Mouse (Mus musculus) ES-E14 (cell line): ENCODE measurements around the gene Gria4. TPM values are rescaled to one million over a fixed set of nuclear protein-coding genes. Genes with fewer than 3 reads are reported as not detected.
"Not testable (repeated sequence)": the region's sequence is repeated elsewhere in the genome, so short reads cannot be mapped to it uniquely, and the experiment has no call there.

Experiments used
- DNase-seq: peaks from one replicate; pipeline ENCODE4 v3.0.0-alpha.2; 2013; ENCODE audit warnings: low read depth, low spot score
- H3K27ac ChIP-seq: 2 replicates; pipeline ENCODE4 v1.5.1; 2012; ENCODE audit warnings: low read depth, mild to moderate bottlenecking, low read length, moderate library complexity, mixed read lengths; ENCODE audit not compliant: poor library complexity, insufficient read depth, severe bottlenecking
- H3K36me3 ChIP-seq: 2 replicates; pipeline ENCODE4 v1.6.1; 2012; ENCODE audit warnings: mild to moderate bottlenecking, low read length, moderate library complexity, mixed read lengths; ENCODE audit not compliant: control insufficient read depth, poor library complexity, insufficient read depth, severe bottlenecking
- H3K4me1 ChIP-seq, 2 experiments: fragments of 150-350 bp in 1 of 2; sonication (generic) in 1 of 2; 2 replicates each; pipeline ENCODE4 v1.6.1; 2012; ENCODE audit warnings: low read length in 2 of 2, mild to moderate bottlenecking in 1 of 2, mixed read lengths in 1 of 2; ENCODE audit not compliant: control insufficient read depth in 2 of 2, insufficient read depth in 2 of 2, poor library complexity in 1 of 2
- H3K4me3 ChIP-seq, 2 experiments: fragments of 150-350 bp in 1 of 2; sonication (generic) in 1 of 2; 2 replicates each; pipeline ENCODE4 v1.5.1; 2012; ENCODE audit warnings: low read length in 2 of 2, low read depth in 1 of 2, mild to moderate bottlenecking in 1 of 2, mixed read lengths in 1 of 2; ENCODE audit not compliant: insufficient read depth in 1 of 2, poor library complexity in 1 of 2, severe bottlenecking in 1 of 2
- H3K9ac ChIP-seq: 2 replicates; pipeline ENCODE4 v1.6.1; 2012; ENCODE audit warnings: low read depth, mild to moderate bottlenecking, low read length, mixed read lengths; ENCODE audit not compliant: poor library complexity, insufficient read depth, severe bottlenecking
- H3K9me3 ChIP-seq: fragments of 150-350 bp; sonication (generic); 2 replicates; pipeline ENCODE4 v1.6.1; 2012; ENCODE audit warnings: low read depth, mild to moderate bottlenecking, low read length; ENCODE audit not compliant: control insufficient read depth, insufficient read depth
- CHD2 ChIP-seq: IDR thresholded peaks from 2 replicates; pipeline ENCODE4 v1.6.1; 2014; ENCODE audit warnings: mild to moderate bottlenecking, low read depth, low read length, inconsistent platforms
- HCFC1 ChIP-seq: IDR thresholded peaks from 2 replicates; pipeline ENCODE4 v1.6.1; 2012; ENCODE audit warnings: low read length, inconsistent platforms, borderline replicate concordance; ENCODE audit not compliant: insufficient read depth
- MAFK ChIP-seq: IDR thresholded peaks from 2 replicates; pipeline ENCODE4 v1.6.1; 2014; ENCODE audit warnings: mild to moderate bottlenecking, low read depth, low read length, inconsistent platforms; ENCODE audit not compliant: insufficient read depth
- ZC3H11A ChIP-seq: IDR thresholded peaks from 2 replicates; pipeline ENCODE4 v1.6.1; 2012; ENCODE audit warnings: low read depth, mild to moderate bottlenecking, inconsistent platforms, low read length, borderline replicate concordance
- ZNF384 ChIP-seq: IDR thresholded peaks from 2 replicates; pipeline ENCODE4 v1.6.1; 2012; ENCODE audit warnings: low read depth, low read length, inconsistent platforms
- in situ Hi-C, 2 experiments: fragments of 600-800 bp; cut with MboI; formaldehyde crosslinking; loops; one replicate each; pipeline ENCODE4 v1.15.1; 2025; ENCODE audit warnings: low sequenced_read_pairs in 2 of 2, inconsistent platforms in 1 of 2; ENCODE audit not compliant: unreplicated experiment in 2 of 2
- total RNA-seq: library from RNA; depleted of rRNA; stranded (reverse); fragments of 300-350 nt; gene quantifications from 2 replicates; pipeline ENCODE4 v1.2.3, GENCODE M21; 2012

Gene Gria4
- total RNA-seq, 1 experiment, result 1.5 TPM

- TF ChIP-seq ZC3H11A (no peak), MAFK (no peak), ZNF384 (no peak), HCFC1 (no peak)
- H3K36me3 ChIP-seq, result no peaks in the 10 kb centered on the region
- in situ Hi-C loops, result no loop called here
- H3K4me1 ChIP-seq, result no peaks in the 10 kb centered on the region
- DNase-seq, result no peak
- H3K9ac ChIP-seq, result no peak overlapping the region
- H3K27ac ChIP-seq, result no peak overlapping the region
- peak overlapping the region; percentile 57 to 63; a peak in 3 of 4 replicates for H3K4me3 ChIP-seq
- H3K9me3 ChIP-seq, result no peaks in the 10 kb centered on the region
Measured at GRCm38 (mm10) chr9:4795075-4795474, 959 bp downstream of the Gria4 start.

- H3K36me3 ChIP-seq, result no peaks in the 10 kb centered on the region
- DNase-seq, result no peak
- H3K9ac ChIP-seq, result no peak overlapping the region
- no peak overlapping the region for H3K4me3 ChIP-seq
- in situ Hi-C loops, result no loop called here
- H3K27ac ChIP-seq, result no peak overlapping the region
- no peak for TF ChIP-seq ZNF384
- no peak for TF ChIP-seq ZC3H11A
- no peak for TF ChIP-seq HCFC1
- no peak for TF ChIP-seq CHD2
- no peak for TF ChIP-seq MAFK
- no peaks in the 10 kb centered on the region for H3K9me3 ChIP-seq
- no peaks in the 10 kb centered on the region for H3K4me1 ChIP-seq
Measured at GRCm38 (mm10) chr9:4794411-4794810, 1.6 kb downstream of the Gria4 start.

- H3K9ac ChIP-seq, H3K36me3 ChIP-seq, DNase-seq, H3K27ac ChIP-seq, H3K4me1 ChIP-seq, H3K9me3 ChIP-seq, in situ Hi-C loops, H3K4me3 ChIP-seq: not testable (repeated sequence)
Measured at GRCm38 (mm10) chr9:4749407-4749806, 46.6 kb downstream of the Gria4 start.

DNA sequence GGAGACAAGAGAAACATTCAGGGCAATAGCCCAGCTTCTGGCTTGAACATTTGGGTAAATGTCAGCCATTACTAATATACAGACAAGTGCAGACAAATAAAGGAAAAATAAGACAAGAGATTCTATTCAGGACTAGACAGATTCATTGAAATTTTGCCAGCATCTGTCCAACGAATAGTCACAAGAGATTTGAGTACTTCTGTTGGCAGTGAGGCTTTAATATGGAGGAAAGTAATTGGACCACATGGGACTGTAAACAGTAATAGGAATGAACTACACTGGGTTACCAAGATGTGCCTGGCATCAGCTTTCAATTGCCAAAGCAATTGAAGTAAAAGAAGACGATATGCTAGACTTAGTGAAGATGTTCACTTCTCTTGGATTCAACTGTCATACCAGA lies 81.9 kb downstream of the Gria4 start:
- Histone ChIP-seq H3K4me3 (no peak overlapping the region), H3K36me3 (no peaks in the 10 kb centered on the region), H3K27ac (no peak overlapping the region), H3K9me3 (no peaks in the 10 kb centered on the region), H3K4me1 (no peaks in the 10 kb centered on the region), H3K9ac (no peak overlapping the region)
- no peak for DNase-seq
- in situ Hi-C loops, result no loop called here
- TF ChIP-seq CHD2 (no peak), ZNF384 (no peak), MAFK (no peak)

DNA sequence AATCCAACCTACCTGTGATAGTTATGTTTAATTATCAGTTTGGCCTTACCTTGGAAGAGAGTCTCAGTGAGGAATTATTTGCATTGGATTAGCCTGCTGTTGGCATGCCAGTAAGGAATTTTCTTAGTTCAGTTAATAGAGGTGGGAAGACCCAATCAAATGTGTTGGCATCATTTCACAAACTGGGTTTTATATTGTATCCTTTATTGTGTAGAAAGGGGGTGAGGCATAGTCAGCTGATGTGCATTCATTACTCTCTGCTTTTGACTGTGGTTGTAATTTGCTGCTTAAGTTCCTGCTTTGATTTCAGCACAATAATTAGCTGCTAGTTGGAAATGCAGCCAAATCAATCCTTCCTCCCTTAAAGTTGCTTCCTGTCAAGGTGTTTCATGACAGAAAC lies 83.7 kb downstream of the Gria4 start:
- TF ChIP-seq MAFK (no peak), CHD2 (no peak), ZC3H11A (no peak), ZNF384 (no peak), HCFC1 (no peak)
- Histone ChIP-seq H3K9me3 (no peaks in the 10 kb centered on the region), H3K27ac (no peak overlapping the region), H3K9ac (no peak overlapping the region), H3K4me1 (no peaks in the 10 kb centered on the region), H3K4me3 (no peak overlapping the region), H3K36me3 (no peaks in the 10 kb centered on the region)
- no peak for DNase-seq
- in situ Hi-C loops, result no loop called here
